Mouse (Mus musculus) MEL (cell line): ENCODE data around the gene Naa60.

Experiments
- CHD2 ChIP-seq: IDR thresholded peaks from 2 replicates; pipeline ENCODE4 v1.6.1; 2011; ENCODE audit warnings: low read length, improper control_type of control experiment
- POLR2A ChIP-seq, 2 experiments: IDR thresholded peaks; 2 replicates each; pipeline ENCODE4 v1.6.1; 2011 to 2012; ENCODE audit warnings: low read length in 2 of 2, mild to moderate bottlenecking in 2 of 2, control low read depth in 1 of 2, improper control_type of control experiment in 1 of 2, low read depth in 1 of 2, moderate library complexity in 1 of 2; ENCODE audit not compliant: control insufficient read depth in 1 of 2, insufficient read depth in 1 of 2, poor library complexity in 1 of 2
- POLR2AphosphoS5 ChIP-seq: IDR thresholded peaks from 2 replicates; pipeline ENCODE4 v1.6.1; 2012; ENCODE audit warnings: low read depth, borderline replicate concordance, mild to moderate bottlenecking, inconsistent platforms, low read length, moderate library complexity, mixed read lengths

- peak; percentile 69 to 74 for TF ChIP-seq POLR2A (IDR thresholded peaks at IDR 0.05; ENCODE audit: control insufficient read depth in 1 of 2, insufficient read depth in 1 of 2, low read depth in 1 of 2, low read length in 2 of 2, poor library complexity in 1 of 2)
- TF ChIP-seq POLR2AphosphoS5, result no peak
- peak; percentile 77 for TF ChIP-seq CHD2
These were observed 25.3 kb upstream of the Naa60 start, which contains the start of gene Zfp174 for GRCm38 (mm10) chr16:3846711-3847518.
